Mouse (Mus musculus): ENCODE measurements around the gene Trappc5. TPM values are rescaled to one million over a fixed set of nuclear protein-coding genes. Genes with fewer than 3 reads are reported as not detected.

Gene Trappc5
- polyA plus RNA-seq, 1 experiment from 2014 or later, result 23.9 TPM

- Histone ChIP-seq H3K4me3 (ENCODE audit: low read depth, low read length) (no peak overlapping the region), H3K36me3 (ENCODE audit: control insufficient read depth, insufficient read depth) (peaks cover 34% of the 10 kb centered on the region), H3K27ac (ENCODE audit: low read depth, low read length) (no peak overlapping the region), H3K4me1 (replicated peaks; ENCODE audit: control insufficient read depth, insufficient read depth, low read length) (no peaks in the 10 kb centered on the region), H3K9ac (ENCODE audit: low read depth, low read length) (no peak overlapping the region), H3K9me3 (ENCODE audit: control insufficient read depth) (no peaks in the 10 kb centered on the region), H3K27me3 (replicated peaks; ENCODE audit: control insufficient read depth, insufficient read depth, low read length) (no peaks in the 10 kb centered on the region), H3K4me2 (replicated peaks; ENCODE audit: low read depth) (no peak overlapping the region)
- TF ChIP-seq CTCF (IDR thresholded peaks at IDR 0.05; ENCODE audit: low read depth), result no peak
- ATAC-seq, result no peak
- whole genome bisulfite sequencing, result 91% methylated on average over 5 of the region's 5 CpGs
Observed at GRCm38 (mm10) chr8:3682435-3682834, 6.3 kb downstream of the Trappc5 start.

- H3K4me1 ChIP-seq (replicated peaks; ENCODE audit: control insufficient read depth, insufficient read depth, low read length), result no peaks in the 10 kb centered on the region
- no peak for TF ChIP-seq CTCF (IDR thresholded peaks at IDR 0.05; ENCODE audit: low read depth)
- no peak overlapping the region for H3K27ac ChIP-seq (ENCODE audit: low read depth, low read length)
- H3K27me3 ChIP-seq (replicated peaks; ENCODE audit: control insufficient read depth, insufficient read depth, low read length), result no peaks in the 10 kb centered on the region
- no peak overlapping the region for H3K9ac ChIP-seq (ENCODE audit: low read depth, low read length)
- H3K4me2 ChIP-seq (replicated peaks; ENCODE audit: low read depth), result no peak overlapping the region
- WGBS, result 73% methylated on average over 6 of the region's 6 CpGs
- H3K9me3 ChIP-seq (ENCODE audit: control insufficient read depth), result no peaks in the 10 kb centered on the region
- no peak overlapping the region for H3K4me3 ChIP-seq (ENCODE audit: low read depth, low read length)
- ATAC-seq, result no peak
- peaks cover 32% of the 10 kb centered on the region for H3K36me3 ChIP-seq (ENCODE audit: control insufficient read depth, insufficient read depth)
Observed at GRCm38 (mm10) chr8:3683408-3684176, 7.5 kb downstream of the Trappc5 start.

GRCm38 (mm10) chr8:3684530-3684929, 8.4 kb downstream of the Trappc5 start:
- no peaks in the 10 kb centered on the region for H3K27me3 ChIP-seq (replicated peaks; ENCODE audit: control insufficient read depth, insufficient read depth, low read length)
- H3K4me2 ChIP-seq (replicated peaks; ENCODE audit: low read depth), result no peak overlapping the region
- no peak overlapping the region for H3K4me3 ChIP-seq (ENCODE audit: low read depth, low read length)
- ATAC-seq, result peak; percentile 15; the same call in 1 of the 2 replicates
- no peak for TF ChIP-seq CTCF (IDR thresholded peaks at IDR 0.05; ENCODE audit: low read depth)
- peaks cover 23% of the 10 kb centered on the region; the same call in 1 of the 2 replicates for H3K36me3 ChIP-seq (ENCODE audit: control insufficient read depth, insufficient read depth)
- no peaks in the 10 kb centered on the region for H3K4me1 ChIP-seq (replicated peaks; ENCODE audit: control insufficient read depth, insufficient read depth, low read length)
- no peaks in the 10 kb centered on the region for H3K9me3 ChIP-seq (ENCODE audit: control insufficient read depth)
- no peak overlapping the region for H3K9ac ChIP-seq (ENCODE audit: low read depth, low read length)
- no peak overlapping the region for H3K27ac ChIP-seq (ENCODE audit: low read depth, low read length)

GRCm38 (mm10) chr8:3685422-3685821, 9.3 kb downstream of the Trappc5 start:
- Histone ChIP-seq H3K4me1 (replicated peaks; ENCODE audit: control insufficient read depth, insufficient read depth, low read length) (no peaks in the 10 kb centered on the region), H3K36me3 (ENCODE audit: control insufficient read depth, insufficient read depth) (peaks cover 14% of the 10 kb centered on the region; the same call in 1 of the 2 replicates), H3K27ac (ENCODE audit: low read depth, low read length) (no peak overlapping the region), H3K4me2 (replicated peaks; ENCODE audit: low read depth) (no peak overlapping the region), H3K9ac (ENCODE audit: low read depth, low read length) (no peak overlapping the region), H3K9me3 (ENCODE audit: control insufficient read depth) (no peaks in the 10 kb centered on the region), H3K27me3 (replicated peaks; ENCODE audit: control insufficient read depth, insufficient read depth, low read length) (no peaks in the 10 kb centered on the region), H3K4me3 (ENCODE audit: low read depth, low read length) (no peak overlapping the region)
- ATAC-seq, result no peak
- WGBS, result 61% methylated on average over 5 of the region's 5 CpGs
- TF ChIP-seq CTCF (IDR thresholded peaks at IDR 0.05; ENCODE audit: low read depth), result no peak

- Histone ChIP-seq H3K9ac (ENCODE audit: low read depth, low read length) (no peak overlapping the region), H3K27ac (ENCODE audit: low read depth, low read length) (no peak overlapping the region), H3K9me3 (ENCODE audit: control insufficient read depth) (no peaks in the 10 kb centered on the region), H3K4me3 (ENCODE audit: low read depth, low read length) (no peak overlapping the region), H3K27me3 (replicated peaks; ENCODE audit: control insufficient read depth, insufficient read depth, low read length) (no peaks in the 10 kb centered on the region), H3K4me1 (replicated peaks; ENCODE audit: control insufficient read depth, insufficient read depth, low read length) (no peaks in the 10 kb centered on the region), H3K4me2 (replicated peaks; ENCODE audit: low read depth) (no peak overlapping the region), H3K36me3 (ENCODE audit: control insufficient read depth, insufficient read depth) (0 out of 2 replicates have a peak, but pooled peaks cover 2% of the 10 kb centered on the region)
- WGBS, result 67% methylated on average over 6 of the region's 6 CpGs
- 0 out of 2 replicates have a peak, but pooled peaks have one; percentile 18 for TF ChIP-seq CTCF (IDR thresholded peaks at IDR 0.05; ENCODE audit: low read depth)
- ATAC-seq, result no peak
Observed at GRCm38 (mm10) chr8:3687537-3687936, 11.4 kb downstream of the Trappc5 start.

- H3K27me3 ChIP-seq (replicated peaks; ENCODE audit: control insufficient read depth, insufficient read depth, low read length), result no peaks in the 10 kb centered on the region
- WGBS, result 73% methylated on average over 3 of the region's 3 CpGs
- H3K4me2 ChIP-seq (replicated peaks; ENCODE audit: low read depth), result no peak overlapping the region
- no peak for TF ChIP-seq CTCF (IDR thresholded peaks at IDR 0.05; ENCODE audit: low read depth)
- H3K4me3 ChIP-seq (ENCODE audit: low read depth, low read length), result no peak overlapping the region
- no peaks in the 10 kb centered on the region for H3K4me1 ChIP-seq (replicated peaks; ENCODE audit: control insufficient read depth, insufficient read depth, low read length)
- H3K9ac ChIP-seq (ENCODE audit: low read depth, low read length), result no peak overlapping the region
- no peaks in the 10 kb centered on the region for H3K9me3 ChIP-seq (ENCODE audit: control insufficient read depth)
- no peaks in the 10 kb centered on the region for H3K36me3 ChIP-seq (ENCODE audit: control insufficient read depth, insufficient read depth)
- no peak for ATAC-seq
- no peak overlapping the region for H3K27ac ChIP-seq (ENCODE audit: low read depth, low read length)
Observed at GRCm38 (mm10) chr8:3690774-3691173, 14.7 kb downstream of the Trappc5 start.

All from intestine, postnatal 0 days (tissue).